Mouse (Mus musculus) gastrocnemius, adult 2 months (tissue): ENCODE results near the gene Armc12. TPM values are rescaled to one million over a fixed set of nuclear protein-coding genes. Genes with fewer than 3 reads are reported as not detected.

Experiments
- DNase-seq: peaks from one replicate; pipeline ENCODE4 v3.0.0; 2022
- H3K27ac ChIP-seq: fragments of 200-600 bp; 2 replicates; pipeline ENCODE4 v1.8.1; 2022; ENCODE audit warnings: mild to moderate bottlenecking
- H3K4me3 ChIP-seq: fragments of 200-600 bp; 2 replicates; pipeline ENCODE4 v1.8.1; 2022; ENCODE audit warnings: mild to moderate bottlenecking, moderate library complexity
- CTCF ChIP-seq: fragments of 200-600 bp; IDR thresholded peaks from 2 replicates; pipeline ENCODE4 v1.8.1; 2022; ENCODE audit warnings: antibody characterized with exemption, mild to moderate bottlenecking, moderate library complexity
- intact Hi-C: fragments of 180-260 bp; cut with DNase I; formaldehyde crosslinking; loops from one replicate; pipeline ENCODE4 v1.15.1; 2025
- total RNA-seq, 2 experiments: library from RNA; stranded (reverse); gene quantifications; 2 replicates each; pipeline ENCODE4 v1.2.3; 2021

Gene Armc12
- total RNA-seq, 2 experiments from 2014 or later: not detected

- intact Hi-C loops: no loop called here
- H3K27ac ChIP-seq: peak overlapping the region; percentile 31
- H3K4me3 ChIP-seq: no peak overlapping the region
- no peak for TF ChIP-seq CTCF
- DNase-seq: peak; percentile 80
Measured at GRCm38 (mm10) chr17:28502196-28502821, 28.3 kb upstream of the Armc12 start.

GRCm38 (mm10) chr17:28504182-28504581 lies 26.4 kb upstream of the Armc12 start:
- Histone ChIP-seq H3K27ac (no peak overlapping the region), H3K4me3 (no peak overlapping the region)
- intact Hi-C loops: no loop called here
- no peak for DNase-seq
- no peak for TF ChIP-seq CTCF

GRCm38 (mm10) chr17:28505591-28505990 lies 25.0 kb upstream of the Armc12 start:
- TF ChIP-seq CTCF: no peak
- intact Hi-C loops: no loop called here
- Histone ChIP-seq H3K4me3 (no peak overlapping the region), H3K27ac (no peak overlapping the region)
- no peak for DNase-seq

GRCm38 (mm10) chr17:28506895-28507294 lies 23.7 kb upstream of the Armc12 start:
- Histone ChIP-seq H3K4me3 (no peak overlapping the region), H3K27ac (no peak overlapping the region)
- DNase-seq: no peak
- TF ChIP-seq CTCF: no peak
- intact Hi-C loops: loop anchor here (2.0 kb wide), 1 partner anchor 18 kb away; no protein-coding TSS in a partner anchor

- DNase-seq: no peak
- TF ChIP-seq CTCF: no peak
- Histone ChIP-seq H3K4me3 (no peak overlapping the region), H3K27ac (0 out of 2 replicates have a peak overlapping the region, but pooled peaks have one; percentile 0)
- intact Hi-C loops: loop anchor here (2.0 kb wide), 1 partner anchor 19 kb away; no protein-coding TSS in a partner anchor
Measured at GRCm38 (mm10) chr17:28507496-28507895, 23.1 kb upstream of the Armc12 start.

- no peak for TF ChIP-seq CTCF
- DNase-seq: peak; percentile 41
- peak overlapping the region; percentile 66 for H3K27ac ChIP-seq
- H3K4me3 ChIP-seq: peak overlapping the region; percentile 43
- intact Hi-C loops: no loop called here
Measured at GRCm38 (mm10) chr17:28510445-28511342, 19.9 kb upstream of the Armc12 start.

- intact Hi-C loops: loop anchor here (1.0 to 2.0 kb wide), 2 partner anchors 27 to 87 kb away; no protein-coding TSS in a partner anchor
- peak overlapping the region; percentile 23 for H3K4me3 ChIP-seq
- H3K27ac ChIP-seq: peak overlapping the region; percentile 99
- DNase-seq: peak; percentile 45
- no peak for TF ChIP-seq CTCF
Measured at GRCm38 (mm10) chr17:28511616-28512541, 18.7 kb upstream of the Armc12 start.

- Histone ChIP-seq H3K4me3 (peak overlapping the region; percentile 23), H3K27ac (peak overlapping the region; percentile 99)
- intact Hi-C loops: loop anchor here (1.0 to 2.0 kb wide), 2 partner anchors 27 to 88 kb away; no protein-coding TSS in a partner anchor
- DNase-seq: peak; percentile 94
- TF ChIP-seq CTCF: no peak
Measured at GRCm38 (mm10) chr17:28512696-28513095, 17.9 kb upstream of the Armc12 start.

GRCm38 (mm10) chr17:28513337-28513736 lies 17.3 kb upstream of the Armc12 start:
- intact Hi-C loops: loop anchor here (2.0 kb wide), 1 partner anchor 89 kb away; no protein-coding TSS in a partner anchor
- H3K27ac ChIP-seq: peak overlapping the region; percentile 99
- no peak for DNase-seq
- peak overlapping the region; percentile 6 for H3K4me3 ChIP-seq
- TF ChIP-seq CTCF: no peak

- TF ChIP-seq CTCF: no peak
- intact Hi-C loops: loop anchor here (2.0 kb wide), 1 partner anchor 89 kb away; no protein-coding TSS in a partner anchor
- H3K27ac ChIP-seq: peak overlapping the region; percentile 99
- peak overlapping the region; percentile 33 for H3K4me3 ChIP-seq
- DNase-seq: peak; percentile 65
Measured at GRCm38 (mm10) chr17:28513844-28514243, 16.8 kb upstream of the Armc12 start.

- H3K27ac ChIP-seq: peak overlapping the region; percentile 99
- H3K4me3 ChIP-seq: peak overlapping the region; percentile 33; the same call in 1 of the 2 replicates
- intact Hi-C loops: no loop called here
- DNase-seq: peak; percentile 43
- TF ChIP-seq CTCF: no peak
Measured at GRCm38 (mm10) chr17:28514555-28514954, 16.1 kb upstream of the Armc12 start.
